Mouse (Mus musculus) T-helper 17 cell (primary cell): ENCODE measurements around the gene Anapc13.

Experiments
- in situ Hi-C, 2 experiments: fragments of 300-600 bp; cut with MboI, MseI; formaldehyde crosslinking; loops; 1 replicate in 1 of 2; 2 replicates in 1 of 2; pipeline ENCODE4 v1.15.1; 2025; ENCODE audit warnings: high pct_unique_total_duplicates in 2 of 2

Gene Anapc13

DNA sequence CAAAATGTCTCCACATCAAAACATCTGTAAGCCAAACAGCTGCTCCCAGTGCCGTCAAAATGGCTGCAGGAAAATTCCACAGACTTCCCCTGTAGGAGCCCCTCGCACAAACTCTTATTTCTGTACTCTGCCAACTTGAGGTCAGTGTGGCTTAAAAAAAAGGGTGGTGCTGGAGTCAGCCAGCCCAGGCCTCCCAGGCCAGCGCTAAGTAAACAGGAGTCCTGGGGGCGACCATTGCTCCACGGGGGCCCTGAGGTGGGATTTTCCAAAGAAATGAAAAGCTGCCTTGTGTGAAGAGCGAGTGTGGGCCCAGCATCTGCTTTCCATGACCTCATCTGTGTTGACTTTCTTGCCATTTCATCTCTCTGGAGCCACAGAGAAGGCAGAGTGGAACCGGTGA, 55.4 kb downstream of the Anapc13 start:
- in situ Hi-C loops, result no loop called here
